Mouse (Mus musculus) brain, embryonic 14.5 days (tissue): ENCODE results near the gene Galnt14.

ENCODE experiments used
- CTCF ChIP-seq: fragments of 200-500 bp; IDR thresholded peaks from 2 replicates; pipeline ENCODE4 v1.5.1; 2012; ENCODE audit warnings: inconsistent platforms, mild to moderate bottlenecking, moderate library complexity, borderline replicate concordance; ENCODE audit not compliant: insufficient read depth, insufficient read length; ENCODE audit errors: extremely low read depth
- POLR2A ChIP-seq: fragments of 200-500 bp; IDR thresholded peaks from 2 replicates; pipeline ENCODE4 v1.6.1; 2012; ENCODE audit warnings: mild to moderate bottlenecking, inconsistent platforms, borderline replicate concordance; ENCODE audit not compliant: poor library complexity, insufficient read depth, insufficient read length, severe bottlenecking; ENCODE audit errors: extremely low read depth

- no peak for TF ChIP-seq CTCF
- no peak for TF ChIP-seq POLR2A
Observed at GRCm38 (mm10) chr17:73522169-73522568, 188.1 kb downstream of the Galnt14 start.
